Mouse (Mus musculus) liver, embryonic 14.5 days (tissue): ENCODE results near the gene Zbtb42. TPM values are rescaled to one million over a fixed set of nuclear protein-coding genes. Genes with fewer than 3 reads are reported as not detected.
A peak's percentile ranks its signal among the peaks of the same experiment; 100 is the strongest.

Source experiments
- ATAC-seq: fragments of 200-750 bp; cut with Nextera tagmentation; 2 replicates; pipeline ENCODE4 v1.8.0; 2017; ENCODE audit warnings: moderate number of reproducible peaks, mild to moderate bottlenecking, moderate library complexity; ENCODE audit not compliant: insufficient read depth
- DNase-seq, 3 experiments: peaks; one replicate each; pipeline ENCODE4 v3.0.0-alpha.2; 2012 to 2013; ENCODE audit warnings: low read depth in 3 of 3, low spot score in 3 of 3
- H3K27ac ChIP-seq: fragments of 300-500 bp; sonication (generic); 2 replicates; pipeline ENCODE4 v1.5.1; 2014; ENCODE audit warnings: moderate library complexity, mild to moderate bottlenecking, control low read depth, inconsistent platforms
- H3K27me3 ChIP-seq: fragments of 300-500 bp; sonication (generic); 2 replicates; pipeline ENCODE4 v1.6.1; 2014; ENCODE audit warnings: mild to moderate bottlenecking, low read length, moderate library complexity; ENCODE audit not compliant: control insufficient read depth, insufficient read depth
- H3K36me3 ChIP-seq: fragments of 300-500 bp; sonication (generic); replicated peaks from 2 replicates; pipeline ENCODE4 v1.6.1; 2014; ENCODE audit warnings: low read depth; ENCODE audit not compliant: control insufficient read depth, insufficient read depth
- H3K4me1 ChIP-seq, 2 experiments: fragments of 200-500 bp in 1 of 2; fragments of 300-500 bp in 1 of 2; sonication (generic) in 1 of 2; replicated peaks; 2 replicates each; pipeline ENCODE4 v1.6.1; 2012 to 2014; ENCODE audit warnings: antibody characterized with exemption in 1 of 2, inconsistent platforms in 1 of 2, low read length in 1 of 2; ENCODE audit not compliant: control insufficient read depth in 2 of 2, insufficient read depth in 2 of 2
- H3K4me2 ChIP-seq: fragments of 300-500 bp; sonication (generic); 2 replicates; pipeline ENCODE4 v1.6.1; 2014; ENCODE audit warnings: low read depth, mild to moderate bottlenecking, control low read depth, moderate library complexity
- H3K4me3 ChIP-seq, 2 experiments: fragments of 200-500 bp in 1 of 2; fragments of 300-500 bp in 1 of 2; sonication (generic) in 1 of 2; 2 replicates each; pipeline ENCODE4 v1.5.1; 2012 to 2014; ENCODE audit warnings: low read depth in 2 of 2, low read length in 2 of 2, mild to moderate bottlenecking in 2 of 2, control low read depth in 1 of 2, inconsistent platforms in 1 of 2, moderate library complexity in 1 of 2; ENCODE audit not compliant: insufficient read depth in 1 of 2
- H3K9ac ChIP-seq: fragments of 300-500 bp; sonication (generic); replicated peaks from 2 replicates; pipeline ENCODE4 v1.6.1; 2014; ENCODE audit warnings: mild to moderate bottlenecking, control low read depth, moderate library complexity
- H3K9me3 ChIP-seq: fragments of 300-500 bp; sonication (generic); 2 replicates; pipeline ENCODE4 v1.6.1; 2016; ENCODE audit warnings: low read length, mixed read lengths; ENCODE audit not compliant: control insufficient read depth
- CTCF ChIP-seq: IDR thresholded peaks from 2 replicates; pipeline ENCODE4 v1.5.1; 2016; ENCODE audit warnings: antibody characterized with exemption, low read depth, control low read depth
- EP300 ChIP-seq: IDR thresholded peaks from 2 replicates; pipeline ENCODE4 v1.6.1; 2016; ENCODE audit warnings: antibody characterized with exemption, low read depth
- WGBS: fragments of 180-500 bp; shearing (Covaris S2); extraction: QIAGEN DNeasy Blood & Tissue Kit; methylation state at CpG from one replicate; pipeline ENCODE4 v1.1.7; 2014; ENCODE audit not compliant: insufficient replicate concordance; 5-methylcytosine and 5-hydroxymethylcytosine counted together
- polyA plus RNA-seq, 2 experiments: library from polyadenylated mRNA; depleted of rRNA in 1 of 2; stranded (reverse) in 1 of 2; unstranded in 1 of 2; fragments of >200 nt; fragmentation: Nextera tagmentation in 1 of 2; extraction: Ambion mirVana in 1 of 2; gene quantifications; 2 replicates each; pipeline versions ENCODE4 v1.2.1 to v1.2.3; 2012 to 2014

The Zbtb42 gene
- polyA plus RNA-seq, 2 experiments, result 0.69 to 1.1 TPM

GRCm38 (mm10) chr12:112675245-112676035 lies 3.2 kb upstream of the Zbtb42 start:
- H3K9me3 ChIP-seq, result no peaks in the 10 kb centered on the region
- H3K27me3 ChIP-seq, result peaks cover 36% of the 10 kb centered on the region
- WGBS, result 13% methylated on average over 18 of the region's 18 CpGs
- H3K27ac ChIP-seq, result no peak overlapping the region
- ATAC-seq, result peak; percentile 46
- peak overlapping the region; percentile 94 for H3K4me2 ChIP-seq
- peak; percentile 93 for TF ChIP-seq CTCF
- no peak for TF ChIP-seq EP300
- no peaks in the 10 kb centered on the region for H3K36me3 ChIP-seq
- peak overlapping the region; percentile 75 to 82; a peak in 3 of 4 replicates for H3K4me3 ChIP-seq
- no peak overlapping the region; the same call in 1 of the 2 replicates for H3K9ac ChIP-seq
- DNase-seq, result peak; percentile 65 to 75 (median 72)
- peaks cover 23 to 24% of the 10 kb centered on the region in 2 experiments for H3K4me1 ChIP-seq

DNA sequence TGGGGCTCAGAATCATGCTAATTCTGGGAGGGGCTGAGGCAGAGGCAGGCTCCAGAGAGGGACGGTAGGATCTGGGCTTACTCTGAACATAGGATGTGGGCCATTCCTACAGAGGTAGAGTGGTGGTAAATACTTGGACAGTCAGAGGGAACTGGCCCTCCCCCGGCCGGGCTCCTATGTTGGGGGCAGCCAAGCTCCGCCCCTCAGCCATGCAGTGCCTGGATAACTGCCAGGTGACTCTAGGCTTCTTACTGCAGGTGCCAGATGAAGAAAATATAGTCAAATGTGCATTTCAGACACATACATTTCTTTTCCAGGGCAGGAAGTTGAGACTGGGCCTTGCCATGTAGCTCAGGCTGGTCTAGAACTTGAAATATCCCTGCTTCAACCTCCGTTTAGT lies 1.6 kb upstream of the Zbtb42 start:
- H3K4me3 ChIP-seq, result no peak overlapping the region
- H3K9ac ChIP-seq, result no peak overlapping the region
- ATAC-seq, result no peak
- H3K36me3 ChIP-seq, result no peaks in the 10 kb centered on the region
- no peaks in the 10 kb centered on the region for H3K9me3 ChIP-seq
- no peak overlapping the region for H3K27ac ChIP-seq
- peaks cover 16 to 21% of the 10 kb centered on the region in 2 experiments for H3K4me1 ChIP-seq
- TF ChIP-seq EP300, result no peak
- no peak for TF ChIP-seq CTCF
- H3K27me3 ChIP-seq, result peaks cover 46% of the 10 kb centered on the region
- H3K4me2 ChIP-seq, result no peak overlapping the region
- WGBS, result 50% methylated on average over 5 of the region's 5 CpGs
- no peak for DNase-seq

DNA sequence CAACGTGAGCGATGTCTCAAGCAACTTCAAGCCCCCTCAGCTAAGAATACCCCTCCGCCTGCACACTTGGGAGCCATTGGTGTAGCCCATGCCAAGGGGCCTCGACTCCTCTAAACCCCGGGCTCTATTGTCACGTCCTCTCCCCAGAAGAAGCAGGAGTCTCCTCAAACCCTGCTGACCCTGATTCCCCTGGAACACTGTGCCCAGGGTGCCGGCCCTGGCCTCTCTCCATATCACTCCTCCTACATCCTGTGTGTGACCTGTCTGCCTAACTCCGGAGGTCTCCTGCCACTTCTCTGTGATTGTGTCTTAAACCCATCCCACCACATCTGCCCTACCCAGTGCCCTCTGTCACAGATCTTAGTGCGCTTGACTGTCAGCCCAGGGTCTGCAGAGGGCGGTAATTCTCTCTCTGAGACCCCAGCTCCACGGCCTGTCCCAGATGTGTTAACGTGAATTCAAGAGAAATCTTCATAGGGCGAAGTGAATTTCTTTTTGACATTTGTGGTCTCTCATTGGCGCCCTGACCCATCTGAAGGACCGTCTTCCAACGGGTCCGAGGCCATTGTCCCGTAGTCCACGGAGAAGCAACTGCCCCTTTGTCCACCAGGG lies 579 bp upstream of the Zbtb42 start:
- DNase-seq, result no peak
- Histone ChIP-seq H3K36me3 (no peaks in the 10 kb centered on the region), H3K4me2 (peak overlapping the region; percentile 62), H3K9me3 (no peaks in the 10 kb centered on the region), H3K27me3 (peaks cover 46% of the 10 kb centered on the region), H3K4me3 (peak overlapping the region; percentile 52 to 61), H3K9ac (no peak overlapping the region), H3K27ac (no peak overlapping the region), H3K4me1 (peaks cover 10 to 14% of the 10 kb centered on the region in 2 experiments)
- ATAC-seq, result no peak
- WGBS, result 23% methylated on average over 19 of the region's 19 CpGs
- TF ChIP-seq EP300 (no peak), CTCF (0 out of 2 replicates have a peak, but pooled peaks have one; percentile 12)

DNA sequence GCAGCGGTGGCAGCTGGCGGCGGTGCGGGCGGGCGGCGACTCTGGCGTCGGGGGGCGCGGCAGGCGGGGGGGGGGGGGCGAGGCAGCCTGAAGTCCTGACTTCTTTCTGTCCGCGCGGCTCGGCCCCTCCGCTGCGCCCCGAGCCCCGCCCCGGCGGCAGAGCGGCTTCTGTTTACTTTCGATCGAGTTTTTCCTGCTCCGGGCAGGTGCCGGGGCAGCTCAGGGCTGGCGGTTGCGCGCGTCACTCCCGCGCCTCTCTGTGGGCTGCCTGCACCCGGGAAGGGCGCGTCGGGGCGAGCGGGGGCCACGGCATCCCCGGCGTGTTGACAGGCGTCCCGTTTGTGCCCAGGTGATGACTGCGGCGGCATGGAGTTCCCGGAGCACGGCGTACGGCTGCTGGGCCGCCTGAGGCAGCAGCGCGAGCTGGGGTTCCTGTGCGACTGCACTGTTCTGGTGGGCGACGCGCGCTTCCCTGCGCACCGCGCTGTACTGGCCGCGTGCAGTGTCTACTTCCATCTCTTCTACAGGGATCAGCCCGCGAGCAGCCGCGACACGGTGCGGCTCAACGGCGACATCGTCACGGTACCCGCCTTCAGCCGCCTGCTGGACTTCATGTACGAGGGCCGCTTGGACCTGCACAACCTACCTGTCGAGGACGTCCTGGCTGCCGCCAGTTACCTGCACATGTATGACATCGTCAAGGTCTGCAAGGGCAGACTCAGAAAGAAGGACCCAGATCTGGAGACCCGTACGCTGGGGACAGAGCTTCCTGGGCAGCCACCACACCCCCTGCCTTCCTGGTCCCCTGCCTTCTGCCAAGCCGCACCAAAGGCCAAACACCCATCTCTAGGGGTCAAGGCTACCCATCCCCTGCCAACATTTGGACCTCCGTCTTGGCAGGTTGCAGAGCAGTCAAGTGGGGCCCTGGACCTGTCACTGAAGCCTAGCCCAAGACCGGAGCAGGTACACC lies 684 bp downstream of the Zbtb42 start:
- 4% methylated on average over 86 of the region's 87 CpGs for WGBS
- H3K4me2 ChIP-seq, result peak overlapping the region; percentile 62
- H3K9me3 ChIP-seq, result no peaks in the 10 kb centered on the region
- no peak for TF ChIP-seq EP300
- no peak for TF ChIP-seq CTCF
- H3K4me3 ChIP-seq, result peak overlapping the region; percentile 52 to 61
- ATAC-seq, result no peak
- peaks cover 46% of the 10 kb centered on the region for H3K27me3 ChIP-seq
- no peak overlapping the region for H3K9ac ChIP-seq
- H3K27ac ChIP-seq, result no peak overlapping the region
- no peaks in the 10 kb centered on the region for H3K36me3 ChIP-seq
- peaks cover 8 to 10% of the 10 kb centered on the region in 2 experiments for H3K4me1 ChIP-seq
- no peak for DNase-seq
